Mouse (Mus musculus) bone marrow macrophage, adult 2 months (primary cell): ENCODE data around the gene Fam189a2.

ENCODE experiments used
- CTCF ChIP-seq: IDR thresholded peaks from 2 replicates; pipeline ENCODE4 v1.5.1; 2012; ENCODE audit warnings: low read depth, mild to moderate bottlenecking, low read length, moderate library complexity
- POLR2A ChIP-seq: IDR thresholded peaks from 2 replicates; pipeline ENCODE4 v1.6.1; 2012; ENCODE audit warnings: mild to moderate bottlenecking, low read depth, low read length, borderline replicate concordance

DNA sequence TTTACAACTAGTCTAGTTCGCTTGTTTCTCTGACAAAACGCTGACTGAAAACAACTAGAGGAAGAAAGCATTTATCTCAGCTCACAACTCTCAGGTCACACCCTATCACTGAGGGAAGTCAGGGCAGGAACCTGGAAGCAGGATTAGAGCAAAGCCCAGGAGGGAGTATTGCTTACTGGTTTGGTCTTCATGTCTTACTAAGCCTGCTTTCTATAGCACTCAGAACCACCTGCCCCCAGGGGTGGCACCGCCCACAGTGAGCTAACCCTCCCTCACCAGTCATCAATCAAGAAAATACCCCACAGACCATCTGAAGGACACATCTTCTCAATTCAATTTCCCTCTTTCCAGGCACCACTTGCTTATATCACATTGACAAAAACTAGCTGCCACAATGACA lies 12.4 kb downstream of the Fam189a2 start:
- TF ChIP-seq CTCF (no peak), POLR2A (no peak)
